15 mouse cellular contexts compared by ENCODE assay signal in genomic region chr3:89956177-89956971, GRCm38 (mm10). TPM values are rescaled to one million over a fixed set of nuclear protein-coding genes. Genes with fewer than 3 reads are reported as not detected.
A peak's percentile ranks its signal among the peaks of the same experiment; 100 is the strongest.
DNase-seq lines count a peak whose midpoint lies in the region.
"Had no signal": no experiment of that assay in that cellular context is flagged by ENCODE, and none has a peak within 500 bp of the region (broad histone marks: within the 10 kb centered on the region; RNA-seq: fewer than 3 reads in every experiment).

No protein-coding gene starts in this region.

- DNase-seq in ES-CJ7 (ENCODE audit: low read depth, low spot score): peak; percentile 58
- DNase-seq in MEL-GATA-1-ER (ENCODE audit: extremely low read depth, low read depth): peak; percentile 31
- DNase-seq in ZHBTc4 (ENCODE audit: low read depth, low spot score): peak; percentile 79
- no peak for DNase-seq in retina, postnatal 1 day
- DNase-seq in Muller cell, postnatal 12 days (ENCODE audit: inconsistent ontology term): no peak
- no peak for DNase-seq in layer of hippocampus, postnatal 25 days (ENCODE audit: extremely low spot score in 1 of 2, low spot score in 1 of 2)
- DNase-seq: adrenal gland, adult 8-10 months; adrenal gland, postnatal 14 days; adrenal gland, postnatal 36 days; cerebellum, adult 11-12 months; cerebellum, adult 2 months; cerebellum, adult 9-10 months; cerebellum, postnatal 10 days; cerebellum, postnatal 25 days; forebrain, postnatal 0 days had no signal

RNA-seq across cellular contexts. Expression of gene Atp8b2, which starts 6.9 kb away (rescaled TPM):
- total RNA-seq in layer of hippocampus, postnatal 25 days (2021): 10 to 100 TPM; 68.9 to 96.3 TPM

RNA-seq across cellular contexts. Expression of gene Hax1, which starts 42.2 kb away (rescaled TPM):
- total RNA-seq in layer of hippocampus, postnatal 25 days (2021): 10 to 100 TPM; 75.8 to 94.9 TPM

RNA-seq across cellular contexts. Expression of gene Il6ra, which starts 43.4 kb away (rescaled TPM):
- 1 to 10 TPM; 4.9 to 5.6 TPM for total RNA-seq in layer of hippocampus, postnatal 25 days (2021)

Comparison
In these comparisons a context has a peak if more than half of its experiments do, and no peak if none do; other contexts are left out.
1. DNase-seq: peak in ES-CJ7 (single experiment), MEL-GATA-1-ER (single experiment) and ZHBTc4 (single experiment); none in retina, postnatal 1 day (single experiment), Muller cell, postnatal 12 days (single experiment) and layer of hippocampus, postnatal 25 days (0 of 2).